ENCODE assay signal across 11 mouse cellular contexts in the genomic region with DNA sequence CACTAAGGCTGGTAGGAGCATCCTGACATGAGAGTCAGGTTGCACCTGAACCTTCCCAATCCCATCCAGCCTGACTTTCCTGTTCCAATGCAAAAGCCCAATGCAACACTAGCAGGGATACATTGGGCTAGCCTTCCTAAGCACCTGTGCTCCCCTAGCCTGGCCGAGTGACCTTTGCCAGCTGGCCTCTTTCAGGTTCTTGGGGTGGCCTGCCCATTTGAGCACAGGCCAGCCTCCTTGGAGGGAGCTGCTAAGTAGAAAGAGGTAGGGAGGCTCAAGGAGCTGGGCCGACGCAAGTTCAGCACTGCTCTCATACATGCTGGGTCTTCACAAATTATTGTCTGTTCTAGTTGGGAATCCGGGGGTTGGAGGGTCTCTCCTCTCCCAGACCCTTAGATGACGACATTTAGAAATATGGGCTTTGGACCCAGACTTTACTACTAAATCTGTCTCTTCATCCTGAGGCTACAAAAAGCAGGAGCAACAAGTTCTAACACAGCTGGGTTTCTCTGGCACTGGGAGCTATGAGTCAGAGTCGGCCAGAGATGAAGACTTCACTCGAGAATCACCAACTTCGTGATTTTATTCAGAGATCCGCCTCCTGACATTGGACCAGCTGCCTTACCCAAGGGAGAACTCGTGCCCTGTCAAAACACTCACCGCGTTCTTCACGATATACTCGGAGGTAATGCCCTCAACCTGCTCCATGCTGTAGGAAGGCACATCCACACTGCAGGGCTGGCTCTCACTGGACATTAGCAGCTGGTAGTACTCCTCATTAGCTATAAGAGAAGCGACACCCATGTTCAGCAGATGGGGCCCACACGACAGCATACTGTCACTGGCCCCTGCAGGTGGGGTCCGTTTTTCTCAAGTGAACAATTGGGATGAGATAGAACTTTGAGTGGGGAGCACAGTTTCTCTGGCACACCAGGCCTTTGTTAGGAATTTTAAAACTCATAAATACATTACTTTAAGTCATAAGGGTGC. TPM values are rescaled to one million over a fixed set of nuclear protein-coding genes. Genes with fewer than 3 reads are reported as not detected.
A peak's percentile ranks its signal among the peaks of the same experiment; 100 is the strongest.
DNase-seq lines count a peak whose midpoint lies in the region; ATAC-seq and TF ChIP-seq lines count a peak whose summit lies in the region.
"Had no signal": no experiment of that assay in that cellular context is flagged by ENCODE, and none has a peak within 500 bp of the region (broad histone marks: within the 10 kb centered on the region; RNA-seq: fewer than 3 reads in every experiment).

No protein-coding gene starts in this region.

- no peaks in the 10 kb centered on the region for H3K79me2 ChIP-seq in heart, adult 2 months (replicated peaks; ENCODE audit: control insufficient read depth, insufficient read depth, low read length)

- peaks cover 3% of the 10 kb centered on the region; the same call in 1 of the 2 replicates for H3K9me3 ChIP-seq in heart, embryonic 11.5 days (replicated peaks; ENCODE audit: control insufficient read depth, low read length)
- H3K9me3 ChIP-seq in embryonic facial prominence, embryonic 15.5 days (replicated peaks), result 0 out of 2 replicates have a peak, but pooled peaks cover 4% of the 10 kb centered on the region

- no peak for TF ChIP-seq EP300 in heart, adult 2 months (IDR thresholded peaks at IDR 0.05; ENCODE audit: insufficient read depth, low read depth, low read length)

- intact Hi-C loops in heart, adult 2 months (cut with DNase I), result no loop called here
- intact Hi-C loops in left cerebral cortex, postnatal 14 days (cut with DNase I), result no loop called here
- intact Hi-C loops in left cerebral cortex, postnatal 4 days (cut with DNase I), result no loop called here

- no peak overlapping the region for H3K4me2 ChIP-seq in heart, embryonic 11.5 days
- H3K4me2 ChIP-seq in embryonic facial prominence, embryonic 15.5 days (replicated peaks), result no peak overlapping the region

- no peak overlapping the region for H3K4me3 ChIP-seq in heart, adult 2 months
- H3K4me3 ChIP-seq in heart, embryonic 11.5 days (ENCODE audit: low read depth, low read length), result no peak overlapping the region
- no peak overlapping the region for H3K4me3 ChIP-seq in embryonic facial prominence, embryonic 15.5 days (replicated peaks)
- H3K4me3 ChIP-seq: erythroblast, embryonic 14.5 days had no signal

- H3K27ac ChIP-seq in heart, adult 2 months, result peak overlapping the region; percentile 83
- H3K27ac ChIP-seq in heart, embryonic 11.5 days (ENCODE audit: low read depth, low read length), result no peak overlapping the region
- H3K27ac ChIP-seq in embryonic facial prominence, embryonic 15.5 days (replicated peaks), result peak overlapping the region; percentile 63

- no peak for TF ChIP-seq POLR2A in heart, adult 2 months (IDR thresholded peaks at IDR 0.05; ENCODE audit: insufficient read depth, low read depth, low read length)

- ATAC-seq in heart, embryonic 11.5 days (replicated peaks; ENCODE audit: insufficient number of reproducible peaks, low FRiP score, low TSS enrichment), result no peak
- ATAC-seq in embryonic facial prominence, embryonic 15.5 days (ENCODE audit: insufficient number of reproducible peaks, low FRiP score, low TSS enrichment, low read depth), result no peak
- ATAC-seq: inflammation-experienced regulatory T-cells, adult 6 months had no signal

- WGBS in heart, adult 2 months, result 90% methylated on average over 17 of the region's 17 CpGs
- 86% methylated on average over 17 of the region's 17 CpGs for WGBS in heart, embryonic 11.5 days (ENCODE audit: insufficient replicate concordance)
- 76% methylated on average over 17 of the region's 17 CpGs for WGBS in embryonic facial prominence, embryonic 15.5 days

- TF ChIP-seq CTCF in heart, adult 2 months (IDR thresholded peaks at IDR 0.05), result no peak

- peak overlapping the region; percentile 5; the same call in 1 of the 2 replicates for H3K9ac ChIP-seq in heart, adult 2 months (ENCODE audit: low read depth, low read length)
- no peak overlapping the region for H3K9ac ChIP-seq in heart, embryonic 11.5 days (ENCODE audit: low read depth, low read length)
- no peak overlapping the region for H3K9ac ChIP-seq in embryonic facial prominence, embryonic 15.5 days

- H3K4me1 ChIP-seq in heart, adult 2 months (ENCODE audit: control insufficient read depth, insufficient read depth, low read length), result peaks cover 22% of the 10 kb centered on the region
- H3K4me1 ChIP-seq in heart, embryonic 11.5 days (ENCODE audit: control insufficient read depth, insufficient read depth, low read length), result peaks cover 19% of the 10 kb centered on the region
- H3K4me1 ChIP-seq in embryonic facial prominence, embryonic 15.5 days, result peaks cover 18% of the 10 kb centered on the region

- DNase-seq in heart, adult 2 months, result no peak
- DNase-seq in left cerebral cortex, postnatal 14 days (ENCODE audit: low spot score in 2 of 2), result peak; percentile 34 to 57
- no peak for DNase-seq in left cerebral cortex, postnatal 4 days
- peak; percentile 86 for DNase-seq in NIH3T3 (ENCODE audit: low read depth)
- no peak for DNase-seq in retina, embryonic 14.5 days (ENCODE audit: low spot score)
- no peak for DNase-seq in embryo, embryonic 10.5 days (ENCODE audit: low spot score)
- DNase-seq: thymus, postnatal 36 days had no signal

- H3K27me3 ChIP-seq in heart, adult 2 months (ENCODE audit: control insufficient read depth, insufficient read depth, low read length), result no peaks in the 10 kb centered on the region
- H3K27me3 ChIP-seq in heart, embryonic 11.5 days (ENCODE audit: control insufficient read depth, insufficient read depth, low read length), result no peaks in the 10 kb centered on the region
- no peaks in the 10 kb centered on the region for H3K27me3 ChIP-seq in embryonic facial prominence, embryonic 15.5 days

- H3K36me3 ChIP-seq in heart, adult 2 months (ENCODE audit: control insufficient read depth, insufficient read depth, low read length), result peaks cover 18% of the 10 kb centered on the region
- peaks cover 9% of the 10 kb centered on the region for H3K36me3 ChIP-seq in heart, embryonic 11.5 days (ENCODE audit: control insufficient read depth, insufficient read depth, low read length)
- H3K36me3 ChIP-seq in embryonic facial prominence, embryonic 15.5 days, result peaks cover 37% of the 10 kb centered on the region

RNA-seq across cellular contexts. Expression of gene Per2, which starts 14.0 kb away (rescaled TPM):
- 10 to 100 TPM in 1 of 2 experiments, 1 to 10 TPM in 1; 3.8 to 13.8 TPM for total RNA-seq in heart, adult 2 months (2021)
- polyA plus RNA-seq in heart, adult 2 months (2012; rRNA removed), result 5.3 and 6.3 TPM in 2 replicates
- 2.8 and 4.5 TPM in 2 replicates for polyA plus RNA-seq in heart, embryonic 11.5 days (2014; fragmentation: Nextera tagmentation; extraction: Ambion mirVana)
- 10 to 100 TPM; 18.8 to 26.1 TPM for total RNA-seq in left cerebral cortex, postnatal 14 days (2021)
- 10 to 100 TPM in 1 of 2 experiments, 1 to 10 TPM in 1; 8.4 to 10.7 TPM for total RNA-seq in left cerebral cortex, postnatal 4 days (2021)
- 3.6 and 4.4 TPM in 2 replicates for polyA plus RNA-seq in embryonic facial prominence, embryonic 15.5 days (2015; fragmentation: Nextera tagmentation; extraction: Ambion mirVana)

RNA-seq across cellular contexts. Expression of gene Hes6, which starts 31.3 kb away (rescaled TPM):
- 10 to 100 TPM; 17.4 to 18.2 TPM for total RNA-seq in heart, adult 2 months (2021)
- 23.6 and 25.8 TPM in 2 replicates for polyA plus RNA-seq in heart, adult 2 months (2012; rRNA removed)
- polyA plus RNA-seq in heart, embryonic 11.5 days (2014; fragmentation: Nextera tagmentation; extraction: Ambion mirVana), result 55.2 and 55.7 TPM in 2 replicates
- 10 to 100 TPM; 16.5 to 21.0 TPM for total RNA-seq in left cerebral cortex, postnatal 14 days (2021)
- 10 to 100 TPM; 61.6 to 65.6 TPM for total RNA-seq in left cerebral cortex, postnatal 4 days (2021)
- polyA plus RNA-seq in embryonic facial prominence, embryonic 15.5 days (2015; fragmentation: Nextera tagmentation; extraction: Ambion mirVana), result 144 and 145 TPM in 2 replicates

RNA-seq across cellular contexts. Expression of gene Ilkap, which starts 46.5 kb away (rescaled TPM):
- 10 to 100 TPM; 47.3 to 49.0 TPM for total RNA-seq in heart, adult 2 months (2021)
- polyA plus RNA-seq in heart, adult 2 months (2012; rRNA removed), result 36.6 and 43.6 TPM in 2 replicates
- polyA plus RNA-seq in heart, embryonic 11.5 days (2014; fragmentation: Nextera tagmentation; extraction: Ambion mirVana), result 110 and 122 TPM in 2 replicates
- total RNA-seq in left cerebral cortex, postnatal 14 days (2021), result 10 to 100 TPM; 49.9 to 56.0 TPM
- total RNA-seq in left cerebral cortex, postnatal 4 days (2021), result 10 to 100 TPM; 84.7 to 89.3 TPM
- 148 TPM in 2 replicates for polyA plus RNA-seq in embryonic facial prominence, embryonic 15.5 days (2015; fragmentation: Nextera tagmentation; extraction: Ambion mirVana)

RNA-seq across cellular contexts. Expression of gene Traf3ip1, which starts 49.3 kb away (rescaled TPM):
- total RNA-seq in heart, adult 2 months (2021), result 1 to 10 TPM; 5.0 to 5.1 TPM
- polyA plus RNA-seq in heart, adult 2 months (2012; rRNA removed), result 5.0 and 5.3 TPM in 2 replicates
- polyA plus RNA-seq in heart, embryonic 11.5 days (2014; fragmentation: Nextera tagmentation; extraction: Ambion mirVana), result 2.6 and 4.3 TPM in 2 replicates
- 10 to 100 TPM; 14.9 to 16.3 TPM for total RNA-seq in left cerebral cortex, postnatal 14 days (2021)
- total RNA-seq in left cerebral cortex, postnatal 4 days (2021), result 10 to 100 TPM; 15.4 to 16.1 TPM
- 11.4 and 12.6 TPM in 2 replicates for polyA plus RNA-seq in embryonic facial prominence, embryonic 15.5 days (2015; fragmentation: Nextera tagmentation; extraction: Ambion mirVana)

Comparison
In these comparisons a context has a peak if more than half of its experiments do, and no peak if none do; other contexts are left out.
1. DNase-seq: peak in left cerebral cortex, postnatal 14 days (2 of 2) and NIH3T3 (single experiment); none in heart, adult 2 months (0 of 2), left cerebral cortex, postnatal 4 days (single experiment), retina, embryonic 14.5 days (single experiment) and embryo, embryonic 10.5 days (single experiment).